Mouse (Mus musculus) embryonic fibroblast, embryonic 13.5 days (primary cell): ENCODE results near the gene Podn.

Source experiments
- CTCF ChIP-seq: IDR thresholded peaks from 2 replicates; pipeline ENCODE4 v1.5.1; 2011; ENCODE audit warnings: mild to moderate bottlenecking, control low read depth, low read length, moderate library complexity, borderline replicate concordance; ENCODE audit not compliant: insufficient read depth
- POLR2A ChIP-seq: IDR thresholded peaks from 2 replicates; pipeline ENCODE4 v1.6.1; 2011; ENCODE audit warnings: low read depth, mild to moderate bottlenecking, control low read depth, low read length, moderate library complexity

GRCm38 (mm10) chr4:108136938-108137337 lies 40.7 kb upstream of the Podn start:
- no peak for TF ChIP-seq CTCF
- TF ChIP-seq POLR2A = no peak
